Mouse (Mus musculus) CD4-positive helper T cell, adult 2 months (primary cell): Measurements from ENCODE around the gene Stk40.
A peak's percentile ranks its signal among the peaks of the same experiment; 100 is the strongest.

Source experiments
- DNase-seq: peaks from one replicate; pipeline ENCODE4 v3.0.0-alpha.2; 2012; ENCODE audit warnings: low read depth, missing footprints, low spot score

Stk40 gene

GRCm38 (mm10) chr4:126120506-126120905 lies 16.7 kb downstream of the Stk40 start:
- no peak for DNase-seq

- no peak for DNase-seq
Measured at GRCm38 (mm10) chr4:126123309-126124040, 19.7 kb downstream of the Stk40 start.

GRCm38 (mm10) chr4:126130502-126130901 lies 26.7 kb downstream of the Stk40 start:
- no peak for DNase-seq

GRCm38 (mm10) chr4:126131290-126132121 lies 27.7 kb downstream of the Stk40 start:
- no peak for DNase-seq

- no peak for DNase-seq
Measured at GRCm38 (mm10) chr4:126132636-126133264, 29.0 kb downstream of the Stk40 start.

GRCm38 (mm10) chr4:126134236-126134635 lies 30.5 kb downstream of the Stk40 start:
- no peak for DNase-seq

GRCm38 (mm10) chr4:126134639-126135038 lies 30.9 kb downstream of the Stk40 start:
- no peak for DNase-seq

GRCm38 (mm10) chr4:126137773-126138172 lies 34.0 kb downstream of the Stk40 start:
- DNase-seq, result no peak

- DNase-seq, result no peak
Measured at GRCm38 (mm10) chr4:126141021-126141420, 37.3 kb downstream of the Stk40 start.

- DNase-seq, result no peak
Measured at GRCm38 (mm10) chr4:126145396-126145795, 41.6 kb downstream of the Stk40 start.

- no peak for DNase-seq
Measured at GRCm38 (mm10) chr4:126146974-126147532, 43.3 kb downstream of the Stk40 start.

GRCm38 (mm10) chr4:126147533-126148160 lies 43.9 kb downstream of the Stk40 start, which contains the start of gene Eva1b:
TSS of gene Eva1b (plus strand) at chr4:126147744.
- peak; percentile 23 for DNase-seq

GRCm38 (mm10) chr4:126148161-126148961 lies 44.6 kb downstream of the Stk40 start:
- DNase-seq, result peak; percentile 83

- no peak for DNase-seq
Measured at GRCm38 (mm10) chr4:126149041-126149676, 45.4 kb downstream of the Stk40 start.

GRCm38 (mm10) chr4:126149798-126150197 lies 46.0 kb downstream of the Stk40 start:
- no peak for DNase-seq

GRCm38 (mm10) chr4:126150297-126150948 lies 46.7 kb downstream of the Stk40 start:
- no peak for DNase-seq

- no peak for DNase-seq
Measured at GRCm38 (mm10) chr4:126150949-126151320, 47.2 kb downstream of the Stk40 start.

GRCm38 (mm10) chr4:126151701-126152440 lies 48.1 kb downstream of the Stk40 start:
- no peak for DNase-seq

GRCm38 (mm10) chr4:126152864-126153263 lies 49.1 kb downstream of the Stk40 start:
- DNase-seq, result no peak
